Mouse (Mus musculus): ENCODE measurements around the gene Slc9a9.

The Slc9a9 gene

GRCm38 (mm10) chr9:95168487-95169008 is 498.8 kb downstream of the Slc9a9 start:
- DNase-seq, result no peak

- no peak for DNase-seq
Observed at GRCm38 (mm10) chr9:95178170-95178569, 508.5 kb downstream of the Slc9a9 start.

GRCm38 (mm10) chr9:95180005-95180404 is 510.3 kb downstream of the Slc9a9 start:
- DNase-seq, result no peak

DNA sequence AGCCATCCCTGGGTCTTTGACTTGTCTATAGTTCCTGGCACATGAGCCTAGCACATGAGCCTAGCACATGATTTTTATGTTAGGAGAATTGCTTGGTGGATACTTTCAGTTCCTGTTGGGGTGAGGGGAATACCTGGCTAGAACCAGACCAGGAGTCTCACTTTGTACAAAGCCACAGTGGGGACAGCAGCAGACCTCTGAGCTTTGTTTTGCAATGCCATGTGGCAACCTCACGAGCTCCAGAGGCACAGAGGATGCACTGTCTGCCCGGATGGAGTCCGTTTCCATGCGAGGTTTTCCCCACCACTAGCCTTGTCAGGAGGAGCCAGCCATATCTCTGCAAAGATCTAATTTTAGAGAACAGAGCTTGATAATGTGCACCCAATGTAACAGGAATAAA is 510.9 kb downstream of the Slc9a9 start:
- no peak for DNase-seq

- DNase-seq, result no peak
Observed at GRCm38 (mm10) chr9:95181241-95182043, 511.7 kb downstream of the Slc9a9 start.

DNA sequence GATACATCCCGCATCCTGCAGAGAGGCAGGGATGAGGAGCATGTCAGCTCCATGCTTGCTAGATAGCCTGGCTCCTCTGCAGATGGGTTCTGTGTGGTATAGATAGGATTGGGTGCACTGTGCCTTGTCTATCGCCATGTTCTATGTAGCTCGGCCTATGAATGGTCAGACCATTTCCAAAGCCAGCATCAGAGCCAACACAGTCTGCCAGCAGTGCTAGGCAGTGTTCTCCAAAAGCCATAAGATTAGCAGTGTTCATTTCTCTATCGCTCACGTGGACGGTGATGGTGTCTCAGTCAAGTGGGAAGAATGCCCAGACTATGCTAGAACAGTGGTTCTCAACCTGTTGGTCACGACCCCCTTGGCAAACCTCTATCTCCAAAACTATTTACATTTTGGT is 512.6 kb downstream of the Slc9a9 start:
- no peak for DNase-seq

GRCm38 (mm10) chr9:95184453-95184852 is 514.7 kb downstream of the Slc9a9 start:
- peak in 1 of 2 experiments; percentile 41 for DNase-seq

DNA sequence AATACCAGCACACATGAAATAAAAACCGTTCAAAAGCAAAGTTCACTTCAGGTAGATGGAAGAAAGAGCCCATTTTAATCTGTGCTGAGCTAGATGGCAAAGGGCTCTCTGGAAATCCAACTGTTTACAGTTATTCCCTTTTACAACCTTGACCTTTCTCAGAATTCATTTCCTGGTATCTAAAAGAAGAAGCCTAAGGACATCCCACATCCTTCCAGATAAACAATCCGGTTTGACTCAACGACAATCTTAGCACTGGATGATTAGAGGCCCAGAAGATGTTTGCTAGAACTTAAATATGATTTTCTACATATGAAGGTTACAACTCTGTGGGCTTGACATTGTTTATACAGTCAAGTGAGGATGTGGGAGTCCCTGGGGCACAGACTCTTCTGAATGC is 516.1 kb downstream of the Slc9a9 start:
- DNase-seq, result no peak

GRCm38 (mm10) chr9:95186386-95187289 is 516.9 kb downstream of the Slc9a9 start:
- DNase-seq, result no peak

DNA sequence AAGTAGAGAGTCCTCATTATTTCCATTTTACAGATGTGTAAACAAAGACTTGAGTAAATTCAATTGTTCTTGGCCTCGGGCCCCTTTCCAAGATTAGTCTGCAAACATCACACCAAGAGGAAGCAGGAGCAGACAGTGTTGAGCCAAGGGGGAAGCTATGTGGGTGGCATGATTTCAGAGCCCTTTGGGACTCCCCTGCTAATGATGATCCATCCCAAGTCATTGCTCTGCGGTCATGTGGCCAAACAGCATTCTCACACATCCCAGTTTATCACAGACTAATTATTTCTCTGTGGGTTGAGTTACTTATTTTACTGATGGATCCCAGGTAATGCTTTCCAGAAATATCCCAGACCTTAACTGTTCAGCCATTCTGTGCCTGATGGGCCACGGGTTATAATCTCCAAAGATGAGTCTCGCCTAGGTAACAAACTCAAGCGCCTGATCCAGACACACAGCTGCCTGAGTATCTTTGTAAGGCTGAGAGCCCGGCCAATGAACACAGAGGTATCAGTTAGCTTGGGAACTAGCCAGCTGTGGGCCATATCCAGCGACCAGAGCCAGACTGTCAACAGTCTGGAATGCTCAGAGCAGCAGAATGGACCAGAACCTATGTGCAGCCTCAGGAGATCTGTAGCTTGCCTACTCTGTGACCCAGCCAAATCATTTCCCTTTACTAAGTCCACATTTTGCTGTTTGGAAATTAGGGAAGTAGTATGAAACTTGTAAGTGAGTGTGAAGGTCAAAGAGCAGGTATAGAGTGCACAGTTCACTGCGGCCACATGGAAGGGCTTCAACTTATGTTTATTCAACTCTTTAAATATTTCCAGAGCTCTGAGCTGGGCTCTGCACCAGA is 518.9 kb downstream of the Slc9a9 start:
- DNase-seq, result no peak

DNA sequence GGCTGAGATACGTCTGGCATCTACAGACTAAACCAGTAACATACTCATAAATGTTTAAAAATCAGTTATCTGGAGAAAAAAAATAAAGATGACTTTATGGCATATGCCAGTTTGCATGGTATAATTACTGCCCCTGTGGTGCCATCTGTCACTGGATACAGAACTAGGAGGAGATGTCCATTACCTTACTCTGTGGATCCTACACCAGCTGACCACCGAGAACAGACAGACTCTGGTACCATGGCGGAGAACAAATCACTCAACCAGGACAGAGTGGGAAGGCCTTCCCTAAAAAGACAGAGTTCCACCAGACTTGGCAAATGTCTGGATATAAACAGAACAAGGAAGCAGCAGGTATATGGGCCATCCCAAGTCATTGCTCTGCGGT is 519.5 kb downstream of the Slc9a9 start:
- no peak for DNase-seq

DNA sequence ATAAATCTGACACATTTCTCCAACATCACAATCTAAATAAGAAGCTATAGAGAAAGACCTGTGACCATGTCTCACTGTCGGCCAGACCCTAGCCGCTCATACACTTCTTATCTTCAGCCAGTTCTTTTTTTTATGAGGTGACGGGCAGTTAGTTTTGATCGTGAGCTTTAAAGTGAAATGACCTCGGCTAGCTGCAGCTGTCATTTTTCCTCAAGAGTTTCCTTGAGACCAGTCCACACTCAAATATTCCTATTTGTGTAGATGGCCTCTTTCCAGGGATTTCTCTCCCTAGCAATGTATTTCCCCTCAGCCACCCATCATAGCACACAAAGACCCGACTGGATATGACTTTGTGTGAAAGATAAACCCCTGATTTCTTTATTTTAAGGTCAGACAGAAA is 521.7 kb downstream of the Slc9a9 start:
- DNase-seq, result no peak

DNA sequence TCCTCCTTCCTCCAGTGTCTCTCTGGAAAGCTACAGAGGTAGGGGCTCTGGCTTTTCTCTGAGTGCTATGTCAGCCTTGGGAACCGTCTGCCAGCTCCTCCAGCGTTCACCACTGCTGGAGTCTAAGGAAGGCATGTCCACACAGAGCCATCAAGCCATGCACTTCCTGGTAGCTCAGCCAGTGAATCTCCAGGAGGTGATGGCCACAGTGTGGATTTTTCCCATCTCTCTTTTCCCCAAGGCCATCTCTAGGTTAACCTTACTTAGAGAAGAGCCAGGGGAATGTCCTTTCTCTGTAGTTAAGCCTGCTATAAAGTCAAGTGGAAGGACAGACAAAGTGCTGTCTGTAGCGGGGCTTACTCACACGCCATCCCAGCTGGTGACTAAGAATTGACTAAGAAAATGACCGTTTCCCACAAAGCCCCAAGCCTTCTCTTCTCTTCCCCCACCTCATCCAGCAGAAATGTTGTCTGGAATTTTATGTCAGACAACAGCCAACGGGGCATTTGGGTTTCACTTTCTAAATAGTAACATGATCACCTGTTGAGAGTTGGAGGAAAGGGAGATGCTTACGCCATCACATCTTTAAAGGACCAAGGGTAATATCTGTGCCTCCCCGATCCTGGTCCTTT is 523.3 kb downstream of the Slc9a9 start:
- no peak for DNase-seq

DNA sequence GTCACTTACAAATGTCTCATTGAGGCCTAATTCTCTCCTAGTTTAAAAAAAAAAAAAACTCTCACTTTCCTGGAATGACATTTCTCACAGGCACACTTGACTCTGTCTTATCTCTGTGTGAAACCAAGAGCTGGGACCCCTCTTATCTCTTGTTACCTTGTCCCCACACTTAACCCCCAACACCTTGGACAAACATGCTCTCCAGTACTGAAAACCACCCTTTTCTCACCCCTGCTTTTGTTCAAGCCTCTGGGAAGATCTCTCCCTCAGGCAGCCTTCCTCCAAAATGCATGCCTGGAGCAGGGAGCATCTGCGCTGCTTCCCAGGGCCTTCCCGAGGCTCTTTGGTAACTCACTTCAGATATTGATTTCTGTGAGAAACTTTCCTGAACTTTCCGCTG is 524.0 kb downstream of the Slc9a9 start:
- DNase-seq, result no peak

DNA sequence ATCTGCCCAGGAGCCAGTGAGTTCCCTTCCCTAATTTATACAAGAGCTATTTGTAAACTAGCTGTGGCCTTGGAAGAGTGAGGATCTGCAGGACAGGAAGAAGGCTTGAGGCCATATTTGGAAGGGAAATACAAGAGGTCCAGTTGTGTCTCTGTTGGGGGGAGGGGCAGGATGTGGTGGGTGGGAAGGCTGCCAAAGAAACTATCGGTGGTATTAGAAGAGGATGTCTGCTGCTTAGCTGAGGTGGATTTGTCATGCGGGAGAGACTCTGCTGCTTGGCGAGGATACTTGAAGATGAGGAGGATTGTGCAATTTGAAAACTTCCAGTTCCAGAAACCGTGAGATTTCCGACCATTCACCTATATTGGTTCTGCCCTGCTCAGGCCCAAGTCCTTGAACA is 524.4 kb downstream of the Slc9a9 start:
- peak; percentile 61 to 62 for DNase-seq

DNA sequence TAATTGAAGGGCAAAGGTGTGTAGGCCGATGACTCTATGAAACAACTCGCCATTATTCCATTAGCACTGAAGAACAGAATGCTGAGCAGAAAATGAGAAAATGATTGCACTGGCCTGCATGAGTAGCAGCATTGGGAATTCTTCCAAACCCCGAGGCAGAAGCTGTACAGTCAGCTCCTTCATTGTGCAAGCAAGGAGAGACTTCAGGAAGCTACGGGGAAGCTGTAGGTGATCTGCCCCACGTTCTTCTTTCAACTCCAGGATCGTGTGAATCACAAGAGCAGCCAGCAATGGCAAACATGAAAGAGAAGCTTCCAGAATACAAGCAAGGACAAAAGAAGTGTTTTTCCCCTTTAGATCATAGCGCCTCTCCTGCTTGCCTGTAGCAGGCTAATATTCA is 538.0 kb downstream of the Slc9a9 start:
- DNase-seq, result no peak

GRCm38 (mm10) chr9:95208681-95209080 is 539.0 kb downstream of the Slc9a9 start:
- DNase-seq, result no peak

- peak; percentile 34 to 45 for DNase-seq
Observed at GRCm38 (mm10) chr9:95220009-95220408, 550.3 kb downstream of the Slc9a9 start.

DNA sequence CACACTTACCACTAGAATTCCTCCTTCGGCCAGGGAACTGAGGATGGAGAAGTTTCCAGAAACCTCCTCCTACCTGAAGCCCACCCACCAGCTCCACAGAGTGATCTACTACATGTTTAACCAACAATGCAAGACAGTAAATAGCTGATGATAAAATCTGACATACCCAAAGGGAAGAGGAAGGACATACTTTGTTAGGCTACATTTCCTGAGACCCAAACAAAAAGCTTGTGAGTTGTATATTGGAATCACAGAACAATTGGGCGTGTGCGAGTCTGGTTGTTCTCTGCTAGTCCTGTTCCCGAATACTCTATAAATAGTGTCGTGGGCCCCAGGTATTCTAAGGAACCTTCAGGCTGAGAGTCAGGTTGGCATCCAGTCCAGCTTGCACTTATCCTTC is 551.6 kb downstream of the Slc9a9 start:
- peak in 1 of 2 experiments; percentile 9 for DNase-seq

GRCm38 (mm10) chr9:95226986-95227385 is 557.3 kb downstream of the Slc9a9 start:
- no peak for DNase-seq

GRCm38 (mm10) chr9:95228123-95228522 is 558.4 kb downstream of the Slc9a9 start:
- no peak for DNase-seq

GRCm38 (mm10) chr9:95229147-95229546 is 559.4 kb downstream of the Slc9a9 start:
- DNase-seq, result no peak
